Mouse (Mus musculus): ENCODE results near the gene Srrm3.

Srrm3 gene

DNA sequence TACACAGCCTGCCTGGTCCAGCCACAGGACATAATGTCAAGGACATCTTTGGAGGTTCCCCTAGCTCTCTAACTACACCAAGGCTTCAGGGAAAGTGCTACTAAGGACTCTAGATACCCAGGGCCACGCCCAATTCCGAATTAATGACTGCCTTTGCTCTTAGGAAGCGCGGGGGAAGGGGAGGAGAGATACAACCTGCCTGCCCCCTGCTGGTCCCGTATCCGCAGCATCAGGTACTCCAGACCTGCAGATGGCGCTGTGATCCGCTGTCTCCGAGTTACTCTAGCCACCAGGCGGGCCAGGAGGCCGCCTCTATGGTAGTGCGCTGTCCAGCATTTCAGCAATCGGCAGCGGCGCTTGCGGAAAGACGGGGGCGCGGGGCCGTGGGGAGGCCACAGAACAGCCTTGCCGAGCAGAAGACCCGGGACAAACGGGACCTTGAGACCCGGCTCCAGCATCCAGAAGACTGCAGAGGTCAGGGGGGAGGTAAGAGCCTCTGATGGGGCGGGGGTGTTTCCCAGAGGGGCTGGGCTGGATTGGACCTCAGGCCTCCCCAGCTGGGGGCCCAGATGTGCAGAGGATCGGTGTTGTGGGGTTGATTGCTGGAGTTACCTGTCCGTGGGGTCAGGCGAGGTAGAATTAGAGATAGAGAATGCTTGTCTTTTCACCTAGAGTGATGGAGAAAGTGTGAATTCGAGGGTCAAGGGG lies at the start of gene Srrm3:
Srrm3 (plus strand) TSS at position 336 of the 708 bp plus-strand sequence.
- peak; percentile 90 for DNase-seq

DNA sequence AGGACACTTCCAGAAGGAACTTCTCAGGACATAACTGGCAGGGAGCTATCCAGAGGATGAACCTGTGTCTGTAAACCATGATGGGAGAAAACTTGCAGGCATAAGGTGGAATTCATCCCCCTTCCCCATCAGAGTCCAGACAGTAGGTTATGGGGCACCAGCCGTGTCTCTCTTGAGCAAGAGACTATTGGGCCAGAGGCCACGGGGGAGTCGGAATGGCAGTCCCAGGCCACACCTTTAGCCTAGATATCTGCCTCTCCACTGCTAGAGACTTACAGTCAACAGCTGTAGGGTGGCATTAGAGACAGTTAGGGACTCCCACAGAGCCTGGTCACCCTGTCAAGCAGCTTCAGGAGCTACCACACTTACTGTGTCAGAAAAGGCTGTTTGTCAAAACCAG lies 44.8 kb upstream of the Srrm3 start:
- DNase-seq = no peak

DNA sequence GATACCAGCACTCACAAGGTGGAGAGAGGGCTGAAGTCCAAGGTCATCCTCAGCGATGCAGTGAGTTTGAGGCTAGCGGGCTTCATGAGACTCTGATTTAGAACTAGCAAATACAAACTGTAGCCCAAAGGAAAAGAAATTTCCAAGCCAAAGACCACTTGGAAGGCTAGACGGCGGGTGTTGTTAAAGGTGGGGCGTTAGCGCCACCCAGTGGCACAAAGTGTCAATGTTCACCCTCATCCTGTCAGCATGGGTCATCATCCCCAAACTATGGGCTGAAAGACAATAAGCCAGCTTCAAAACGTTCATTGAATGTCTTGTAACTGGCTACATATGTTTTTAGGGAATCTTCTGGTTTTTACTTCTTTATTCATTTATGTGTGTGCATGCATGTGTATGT lies 43.2 kb upstream of the Srrm3 start:
- DNase-seq = peak; percentile 63

DNA sequence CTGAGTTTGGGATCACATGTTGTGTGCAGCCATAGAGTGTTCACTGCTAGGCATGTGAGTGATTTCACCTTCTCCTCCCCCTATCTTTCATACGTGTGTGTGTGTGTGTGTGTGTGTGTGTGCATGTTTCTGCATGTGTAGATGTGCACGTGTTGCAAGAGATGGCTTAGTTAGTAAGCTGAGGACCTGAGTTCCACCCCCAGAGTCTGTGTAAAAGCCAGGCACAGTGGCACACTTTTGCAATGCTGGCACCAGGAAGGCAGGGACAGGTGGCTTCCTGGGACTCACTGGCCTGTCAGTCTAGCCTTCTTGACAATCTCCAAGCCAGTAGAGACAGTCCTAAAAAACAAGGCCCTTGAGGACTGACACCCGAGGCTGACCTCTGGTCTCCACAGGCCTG lies 41.7 kb upstream of the Srrm3 start:
- DNase-seq = no peak

DNA sequence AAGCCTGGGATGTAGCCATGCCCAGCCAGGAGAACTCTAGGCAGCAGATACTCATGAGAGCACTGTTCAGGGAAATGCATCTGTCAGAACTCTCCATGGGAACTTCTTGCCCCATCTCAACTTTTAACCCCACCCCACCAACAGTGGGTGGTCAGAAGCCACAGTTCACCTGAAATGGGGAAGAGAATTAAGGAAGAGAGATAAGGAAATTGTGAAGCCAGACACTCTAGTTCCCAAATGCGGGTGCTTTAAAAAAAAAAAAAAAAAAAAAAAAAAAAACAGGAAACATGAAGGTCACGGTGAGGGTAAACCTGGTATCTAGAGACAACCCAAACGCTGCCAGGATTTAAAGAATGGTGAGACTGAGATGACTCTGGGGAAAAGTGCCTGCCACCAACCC lies 34.2 kb upstream of the Srrm3 start:
- no peak for DNase-seq

DNA sequence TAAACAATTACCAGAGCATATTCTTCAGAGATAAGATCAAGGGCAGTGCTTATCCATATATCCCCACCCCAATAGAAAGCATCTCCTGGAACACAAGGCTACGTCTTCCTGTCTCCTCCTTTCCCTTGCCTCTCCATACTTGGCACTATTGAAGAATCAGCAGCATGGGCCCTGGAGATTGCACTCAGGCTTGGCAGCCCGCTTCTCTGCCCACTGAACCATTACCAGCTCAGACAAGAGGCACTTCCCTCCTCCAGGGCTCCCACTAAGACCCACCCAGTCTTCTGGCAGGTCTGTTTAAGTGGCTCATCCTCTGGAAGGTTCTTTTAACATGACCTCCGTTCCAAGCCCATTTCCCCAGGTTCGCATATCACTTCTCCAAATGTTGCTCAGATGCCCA lies 30.1 kb upstream of the Srrm3 start:
- no peak for DNase-seq

DNA sequence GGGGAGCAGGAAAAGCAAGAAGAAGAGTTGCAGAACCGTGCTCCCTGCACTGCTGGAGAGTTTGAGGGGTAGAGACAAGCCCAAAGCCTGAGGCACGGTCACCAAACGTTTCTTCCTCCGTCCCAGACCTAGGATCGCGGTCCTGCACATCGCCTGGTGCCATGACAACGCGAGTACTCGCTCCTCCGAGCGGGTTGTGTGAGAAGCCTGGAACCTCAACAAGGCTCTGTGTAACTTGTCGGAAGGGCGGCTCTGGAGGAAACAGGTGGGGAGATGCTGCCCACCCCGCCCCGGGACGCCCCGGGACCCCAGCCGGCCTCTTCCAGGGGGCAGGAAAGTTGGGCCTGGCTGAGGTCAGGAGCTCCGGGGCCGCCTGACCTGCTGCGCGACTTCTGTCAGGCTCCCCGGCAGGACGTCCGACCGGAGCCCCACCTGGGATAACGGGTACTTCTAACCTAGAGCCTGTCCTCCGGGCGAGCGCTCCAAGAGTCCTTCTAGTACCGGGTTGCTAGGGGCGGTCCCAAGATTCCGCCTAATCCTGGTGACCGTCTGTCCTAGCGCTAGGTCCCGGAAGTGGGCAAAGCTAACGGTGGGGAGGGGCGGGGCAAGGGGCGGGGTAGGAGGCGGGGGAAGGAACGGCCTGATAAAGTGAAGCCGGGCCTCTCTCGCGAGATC lies 28.8 kb upstream of the Srrm3 start, which contains the start of gene Styxl1:
Styxl1 (minus strand) TSS at position 590 of the 675 bp plus-strand sequence.
- DNase-seq = no peak

DNA sequence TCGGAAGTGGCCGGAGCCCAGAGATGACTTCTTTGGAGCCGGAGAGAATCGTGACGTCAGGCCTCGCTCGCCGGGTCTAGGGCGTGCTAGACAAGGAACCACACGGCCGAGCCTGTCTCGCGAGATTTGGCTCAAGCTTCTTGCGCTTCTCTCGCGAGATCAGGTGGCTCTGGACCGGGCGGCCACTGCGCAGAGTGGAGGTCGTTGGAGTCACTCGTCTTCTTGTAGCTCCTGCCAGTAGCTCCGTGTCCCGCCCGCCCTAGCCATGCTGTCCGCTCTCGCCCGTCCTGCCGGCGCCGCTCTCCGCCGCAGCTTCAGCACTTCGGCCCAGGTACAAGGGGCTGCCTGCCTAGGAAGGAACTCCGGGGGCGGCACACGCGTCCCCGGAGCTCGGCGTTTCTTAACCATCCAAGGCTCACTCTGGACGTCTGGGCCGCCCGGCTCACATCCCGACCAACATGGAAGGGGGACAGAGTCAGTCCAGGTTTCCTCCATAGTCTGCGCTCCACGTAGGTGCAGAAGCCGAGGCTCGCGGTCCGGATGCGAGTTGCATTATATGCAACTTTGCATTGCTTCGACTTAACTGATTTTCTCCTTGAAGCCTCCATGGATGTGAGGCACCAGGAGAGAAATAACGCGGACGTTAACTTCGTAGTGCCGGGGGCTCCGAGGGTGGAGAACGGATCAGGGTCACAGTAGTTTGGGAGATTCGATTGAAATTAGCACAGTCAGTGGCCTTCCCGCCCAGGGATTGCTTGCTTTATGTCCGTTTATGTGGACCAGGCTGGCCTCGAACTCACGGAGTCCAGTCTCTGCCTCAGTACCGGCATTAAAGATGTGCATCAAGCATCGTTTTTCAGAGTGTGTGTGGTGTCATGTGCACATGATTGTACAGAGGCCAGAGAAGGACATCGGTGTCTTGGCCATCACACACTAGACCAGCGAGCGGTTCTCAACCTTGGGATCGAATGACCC lies 27.9 kb upstream of the Srrm3 start, which contains the start of gene Mdh2:
Mdh2 (plus strand) TSS at position 10 of the 975 bp plus-strand sequence.
- DNase-seq = peak; percentile 100

DNA sequence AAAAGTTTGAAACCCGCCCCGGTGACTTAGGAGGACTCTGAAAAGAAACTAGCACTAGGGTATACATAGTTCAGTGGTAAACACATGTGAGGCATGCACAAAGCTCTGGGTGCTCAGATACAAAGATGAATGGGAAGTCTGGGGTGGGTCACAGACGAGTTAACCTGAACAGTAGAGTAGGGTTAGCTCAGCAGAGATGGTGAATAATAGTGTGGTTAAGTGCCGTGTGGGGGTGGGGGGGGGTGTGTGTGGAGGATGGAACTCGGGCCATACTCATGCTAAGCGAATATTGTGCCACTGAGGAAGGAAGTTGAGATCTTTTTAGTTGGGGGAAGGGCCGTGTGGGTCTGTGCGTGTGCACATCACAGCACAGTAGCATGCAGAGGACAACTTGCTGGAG lies 26.4 kb upstream of the Srrm3 start:
- DNase-seq = no peak

DNA sequence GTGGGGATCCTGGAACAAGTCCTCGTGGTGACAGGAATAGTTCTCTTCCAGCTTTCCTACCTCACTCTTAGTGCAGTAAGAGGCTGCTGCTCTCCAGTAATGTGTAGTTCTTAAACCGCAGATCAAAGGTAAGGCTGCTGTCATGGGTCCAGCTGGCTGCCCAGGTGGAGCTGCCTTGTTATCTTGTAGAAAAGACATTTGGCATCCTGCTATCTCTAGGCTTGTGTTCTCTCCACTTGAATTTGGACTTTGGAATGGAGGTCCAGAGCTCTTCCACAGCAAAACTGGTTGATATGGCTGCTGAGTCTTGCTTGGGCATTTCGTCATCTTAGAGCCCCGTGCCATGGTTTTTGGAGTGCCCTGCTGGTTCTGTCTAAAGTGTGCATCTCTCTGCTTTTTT lies 23.8 kb upstream of the Srrm3 start:
- DNase-seq = no peak

DNA sequence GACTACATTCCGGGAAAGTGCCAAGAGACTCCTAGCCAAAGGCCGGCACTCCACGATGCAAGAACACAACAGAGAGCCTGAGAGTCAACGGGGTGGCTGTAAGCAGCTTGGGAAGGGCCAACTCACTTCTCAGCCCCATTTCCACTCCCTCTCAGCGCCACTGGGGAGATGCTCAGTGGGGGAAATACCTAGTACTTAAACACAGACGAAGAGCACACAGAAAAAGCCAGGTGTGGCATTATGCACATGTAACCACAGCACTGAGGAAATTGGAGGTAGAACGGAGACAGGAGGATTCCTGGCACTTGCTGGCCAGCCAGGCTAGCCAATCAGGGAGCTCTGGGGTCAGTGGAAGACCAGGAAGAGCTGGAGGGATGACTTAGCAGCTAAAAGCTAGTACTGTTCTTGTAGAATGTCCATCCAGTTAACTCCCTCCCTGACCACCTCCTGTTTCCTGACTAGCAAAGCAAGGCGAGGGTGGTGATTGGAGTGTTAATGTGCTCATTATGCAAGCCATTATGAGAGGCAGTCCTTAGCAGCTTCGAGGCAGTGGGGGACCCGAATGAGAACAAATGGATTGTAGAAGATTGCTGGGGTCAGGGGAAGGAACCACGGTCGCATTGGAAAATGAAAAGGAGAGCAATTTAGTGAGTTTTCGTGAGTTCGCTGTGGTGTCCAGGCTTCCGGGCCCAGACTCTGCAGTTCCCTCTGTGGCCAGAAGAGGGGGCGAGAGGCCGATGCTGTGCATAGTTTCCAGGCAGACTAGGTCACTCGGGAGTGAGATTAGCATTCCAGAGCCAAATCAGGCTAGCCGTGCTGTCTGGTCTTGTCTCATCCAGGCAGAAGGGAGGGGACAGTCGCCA lies 12.5 kb upstream of the Srrm3 start:
- DNase-seq = peak; percentile 89

DNA sequence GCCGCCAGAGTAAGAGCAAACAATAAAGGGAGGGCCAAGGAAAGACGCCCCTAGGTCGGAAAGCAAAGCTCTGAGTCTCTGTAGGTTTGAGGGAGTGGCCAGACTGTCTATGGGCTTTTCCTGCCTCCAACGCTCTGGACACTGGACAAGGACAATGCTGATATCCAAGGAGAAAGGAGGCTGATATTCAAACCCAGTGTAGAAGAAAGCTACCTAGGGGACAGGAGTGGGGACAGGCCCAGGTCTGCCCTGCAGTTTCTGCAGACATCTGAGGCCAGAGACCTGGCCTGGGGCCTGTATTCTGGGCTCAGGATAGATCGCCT lies 11.9 kb upstream of the Srrm3 start:
- DNase-seq = no peak

DNA sequence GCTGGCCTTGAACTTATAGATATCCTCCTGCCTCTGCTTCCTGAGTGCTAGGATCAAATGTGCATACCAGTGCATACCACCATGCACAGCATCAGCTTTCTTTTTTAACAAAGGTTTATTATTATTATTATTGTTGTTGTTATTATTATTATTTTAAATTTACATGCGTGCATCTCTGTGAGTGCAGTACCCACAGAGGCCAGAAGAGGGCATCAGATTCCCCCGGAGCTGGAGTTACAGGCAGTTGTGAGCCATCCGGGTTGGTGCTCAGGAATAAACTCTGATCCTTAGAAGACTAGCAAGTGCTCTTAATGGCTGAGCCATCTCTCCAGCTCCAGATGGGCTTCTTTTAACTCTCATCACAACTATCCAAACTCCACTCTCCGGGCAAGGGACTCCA lies 6.9 kb upstream of the Srrm3 start:
- DNase-seq = no peak

DNA sequence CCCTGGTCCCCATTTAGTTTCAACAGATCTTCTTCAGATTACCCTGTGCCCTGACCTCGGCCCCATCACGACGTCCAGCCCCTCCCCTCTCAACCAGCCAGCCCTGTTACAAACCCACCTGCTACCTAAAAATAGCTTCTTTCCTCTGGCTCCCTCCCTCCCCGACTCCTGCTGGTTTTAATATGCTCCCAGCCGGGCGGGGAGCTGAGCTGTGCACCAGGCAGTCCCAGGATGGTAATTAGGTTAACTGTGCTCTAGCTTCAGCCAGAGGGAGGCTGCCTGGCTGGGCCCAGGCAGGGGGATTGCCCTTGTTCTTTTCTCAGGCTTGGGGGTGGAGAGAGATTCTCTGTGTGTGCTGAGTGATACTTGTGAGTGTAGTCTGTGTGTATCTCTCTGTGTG lies 5.8 kb upstream of the Srrm3 start:
- DNase-seq = no peak

DNA sequence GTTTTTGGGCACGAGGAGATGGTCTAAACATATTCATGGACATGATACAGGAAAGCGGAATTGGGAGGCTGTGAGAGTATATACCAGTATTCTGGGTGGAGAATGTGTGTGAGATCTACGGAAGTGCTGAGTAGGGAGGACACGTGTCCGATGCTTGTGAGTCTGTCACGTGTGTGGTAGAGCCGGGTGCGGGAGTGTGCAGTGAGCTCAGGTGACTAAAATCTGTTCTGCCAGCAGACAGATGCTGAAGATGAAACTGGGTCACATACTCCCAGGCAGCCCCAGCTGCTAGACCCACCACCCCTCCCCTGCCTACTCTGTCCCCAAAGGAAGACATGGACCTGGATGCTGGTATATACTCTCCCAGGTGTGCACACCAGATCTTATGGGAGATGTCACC lies 4.0 kb upstream of the Srrm3 start:
- DNase-seq = no peak

DNA sequence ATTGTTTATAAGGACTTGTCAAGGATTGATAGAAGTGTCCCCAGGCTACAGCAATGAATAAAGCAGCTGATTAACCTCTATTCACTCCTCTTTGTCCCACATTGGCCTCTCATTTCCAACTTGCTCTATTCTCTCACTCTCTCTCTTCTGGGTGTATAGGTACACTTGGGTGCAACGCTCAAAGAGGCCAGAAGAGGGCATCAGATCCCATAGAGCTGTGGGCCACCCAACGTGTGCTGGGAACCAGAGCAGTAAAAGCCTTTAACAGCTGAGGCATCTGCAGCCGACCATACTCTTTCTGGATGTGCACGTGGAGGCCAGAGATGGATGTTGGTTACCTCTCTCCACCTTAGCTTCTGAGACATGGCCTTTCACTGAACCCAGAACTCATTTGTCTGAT lies 3.6 kb upstream of the Srrm3 start:
- DNase-seq = no peak

DNA sequence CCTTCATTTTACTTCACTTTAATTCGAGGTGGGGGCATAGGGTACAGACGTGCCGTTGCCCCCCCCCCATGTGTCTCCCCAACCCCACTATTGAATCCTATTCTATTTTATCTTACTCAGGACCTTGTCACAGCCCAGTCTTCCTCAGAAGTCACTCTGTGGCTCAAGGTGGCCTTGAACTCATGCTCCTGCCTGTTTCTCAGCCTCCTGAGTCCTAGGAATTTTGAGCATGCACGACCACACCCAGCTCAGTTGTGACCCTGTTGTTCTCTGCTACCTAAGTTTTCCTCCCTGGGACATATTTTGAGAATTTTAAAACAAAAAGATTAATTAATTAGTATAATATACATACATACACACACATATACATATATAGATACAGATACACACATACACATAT lies 3.0 kb upstream of the Srrm3 start:
- DNase-seq = no peak

DNA sequence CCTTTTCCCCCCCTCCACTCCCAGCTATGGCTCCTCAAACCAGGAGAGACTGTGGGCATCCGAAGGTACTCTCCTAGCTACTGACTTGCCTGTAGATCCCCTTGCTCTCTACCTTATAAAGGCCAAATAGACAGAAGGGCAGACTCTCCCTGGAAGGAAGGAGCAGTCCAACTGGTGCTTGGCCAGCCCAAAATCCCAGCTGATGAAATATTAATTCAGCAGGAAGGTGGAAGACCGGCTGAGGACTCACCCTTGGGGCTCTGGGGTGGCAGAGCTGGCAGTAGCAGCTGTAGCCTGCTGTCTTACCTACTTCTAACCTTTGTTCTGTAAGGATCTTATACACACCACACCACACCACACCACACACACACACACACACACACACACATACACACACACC lies 2.0 kb upstream of the Srrm3 start:
- no peak for DNase-seq

DNA sequence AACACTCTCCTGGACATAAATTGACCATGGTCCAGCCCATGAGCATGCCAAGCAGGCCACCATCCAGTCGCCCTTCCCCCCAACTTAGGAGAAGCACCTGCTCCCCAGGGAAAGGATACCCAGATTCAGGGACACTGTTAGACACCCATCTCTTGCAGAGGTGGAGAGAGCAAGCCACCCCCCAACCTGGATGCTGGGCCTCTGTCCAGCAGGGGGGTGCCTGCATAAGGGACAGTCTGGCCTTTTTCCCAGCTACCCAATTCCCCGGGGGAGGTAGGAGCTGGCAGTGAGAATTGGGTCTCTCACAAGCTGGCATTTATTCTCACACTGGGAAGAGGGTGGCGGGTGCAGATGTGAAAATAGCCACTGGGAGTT lies 560 bp downstream of the Srrm3 start:
- DNase-seq = peak; percentile 59

DNA sequence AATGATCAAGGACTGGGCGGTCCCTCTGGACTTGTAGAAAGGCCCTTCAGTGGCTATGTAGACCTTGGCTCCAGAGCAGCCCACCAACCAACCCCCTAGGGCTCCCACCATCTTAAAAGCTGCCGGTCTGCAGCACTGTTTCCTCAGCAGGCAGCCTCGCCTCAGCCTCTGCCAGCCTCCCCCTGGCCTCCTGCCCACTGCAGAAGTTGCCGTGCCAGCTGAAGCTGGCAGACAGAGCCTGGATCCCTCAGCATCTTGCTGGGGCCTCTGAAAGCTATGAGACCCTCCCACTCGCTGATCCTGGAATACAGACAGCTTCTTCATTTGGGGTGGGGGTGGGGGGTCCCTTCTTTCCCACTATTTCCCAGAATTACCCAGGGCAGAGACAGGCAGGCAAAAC lies 6.3 kb downstream of the Srrm3 start:
- DNase-seq = peak; percentile 82

DNA sequence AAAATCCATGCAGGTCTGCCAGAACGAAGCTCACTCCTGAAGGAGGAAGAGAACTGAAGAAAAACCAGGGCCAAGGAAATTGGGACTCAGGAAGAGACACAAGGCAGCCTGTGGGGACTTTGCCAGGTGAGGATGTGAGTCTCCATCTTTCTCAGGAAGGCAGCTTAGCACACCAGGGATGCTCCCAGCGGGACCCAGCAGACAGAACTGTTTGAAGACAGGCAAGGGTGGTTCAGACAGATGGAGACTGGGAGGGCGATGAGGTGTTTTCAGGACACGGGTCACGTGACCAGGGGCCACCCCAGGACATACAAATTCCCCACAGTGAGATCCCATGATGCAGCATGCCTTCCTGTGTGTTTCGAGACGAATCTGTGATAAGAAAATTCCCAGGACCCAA lies 11.8 kb downstream of the Srrm3 start:
- peak; percentile 86 for DNase-seq

DNA sequence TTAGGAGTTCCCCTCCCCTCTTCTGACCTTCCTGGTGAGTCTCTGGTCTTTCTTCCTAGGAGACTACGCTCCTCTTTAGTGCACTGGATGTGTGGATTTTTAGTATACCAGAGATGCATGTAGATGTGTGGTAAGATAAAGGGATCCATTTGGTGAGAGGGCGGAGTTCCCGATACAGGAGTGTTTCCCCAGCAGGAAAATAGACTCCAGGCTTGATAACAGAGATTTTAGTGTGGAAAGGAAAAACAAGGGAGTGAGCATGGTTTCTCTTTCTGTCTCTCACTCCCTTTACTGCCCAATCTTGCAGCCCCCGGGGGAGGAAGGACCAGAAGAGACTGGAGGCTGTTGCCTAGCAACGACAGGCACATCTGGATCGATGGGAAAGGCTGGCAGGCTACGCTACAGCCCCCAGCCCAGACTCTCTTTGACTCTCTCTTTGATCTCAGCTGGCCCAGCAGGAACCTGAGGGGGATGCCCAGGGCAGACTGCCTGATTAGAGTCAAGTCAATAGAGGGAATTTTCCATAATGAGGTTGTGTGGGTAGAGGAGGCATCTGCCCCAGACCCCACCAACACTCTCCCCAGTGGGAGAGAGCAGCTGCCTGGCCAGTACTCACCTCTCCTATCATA lies 15.7 kb downstream of the Srrm3 start:
- DNase-seq = no peak
